Mouse (Mus musculus): ENCODE results near the gene Rac1.
"Not testable (repeated sequence)": the region's sequence is repeated elsewhere in the genome, so short reads cannot be mapped to it uniquely, and the experiment has no call there.

The Rac1 gene

GRCm38 (mm10) chr5:143527486-143528307, at the start of gene Rac1:
TSS of gene Rac1 (minus strand) at chr5:143528036.
- DNase-seq, result peak; percentile 93 to 95

- DNase-seq, result no peak
These were observed 46.7 kb upstream of the Rac1 start for GRCm38 (mm10) chr5:143574261-143575178.

GRCm38 (mm10) chr5:143573067-143573466, 45.2 kb upstream of the Rac1 start:
- no peak for DNase-seq

- no peak for DNase-seq
These were observed 44.4 kb upstream of the Rac1 start for GRCm38 (mm10) chr5:143572195-143572594.

- DNase-seq, result peak; percentile 72 to 76
These were observed 40.0 kb upstream of the Rac1 start for GRCm38 (mm10) chr5:143567860-143568259.

GRCm38 (mm10) chr5:143567258-143567670, 39.4 kb upstream of the Rac1 start:
- DNase-seq, result no peak

- not testable (repeated sequence) for DNase-seq
These were observed 39.0 kb upstream of the Rac1 start for GRCm38 (mm10) chr5:143566804-143567203.

- no peak for DNase-seq
These were observed 33.8 kb upstream of the Rac1 start for GRCm38 (mm10) chr5:143561544-143562185.

- DNase-seq, result no peak
These were observed 33.2 kb upstream of the Rac1 start for GRCm38 (mm10) chr5:143561009-143561408.

- DNase-seq, result no peak
These were observed 30.9 kb upstream of the Rac1 start for GRCm38 (mm10) chr5:143558731-143559130.

GRCm38 (mm10) chr5:143555233-143555632, 27.4 kb upstream of the Rac1 start:
- no peak for DNase-seq

- no peak for DNase-seq
These were observed 25.1 kb upstream of the Rac1 start for GRCm38 (mm10) chr5:143552911-143553310.

- peak in 1 of 2 experiments; percentile 52 for DNase-seq
These were observed 21.1 kb upstream of the Rac1 start for GRCm38 (mm10) chr5:143548922-143549321.

GRCm38 (mm10) chr5:143548401-143548846, 20.6 kb upstream of the Rac1 start:
- peak; percentile 96 to 98 for DNase-seq

GRCm38 (mm10) chr5:143547866-143548265, 20.0 kb upstream of the Rac1 start:
- DNase-seq, result no peak

GRCm38 (mm10) chr5:143547384-143547783, 19.5 kb upstream of the Rac1 start:
- peak; percentile 81 to 82 for DNase-seq

- DNase-seq, result no peak
These were observed 11.3 kb upstream of the Rac1 start for GRCm38 (mm10) chr5:143539111-143539510.

- DNase-seq, result no peak
These were observed 9.2 kb upstream of the Rac1 start for GRCm38 (mm10) chr5:143537022-143537421.

GRCm38 (mm10) chr5:143534922-143535321, 7.1 kb upstream of the Rac1 start:
- DNase-seq, result no peak

- no peak for DNase-seq
These were observed 2.9 kb upstream of the Rac1 start for GRCm38 (mm10) chr5:143530715-143531114.

- DNase-seq, result no peak
These were observed 460 bp upstream of the Rac1 start for GRCm38 (mm10) chr5:143528308-143528683.

GRCm38 (mm10) chr5:143526698-143527331, 1.0 kb downstream of the Rac1 start:
- peak; percentile 34 to 44 for DNase-seq
